Mouse (Mus musculus): ENCODE results near the gene Mfsd5. TPM values are rescaled to one million over a fixed set of nuclear protein-coding genes. Genes with fewer than 3 reads are reported as not detected.

Gene Mfsd5
- polyA plus RNA-seq (2014; fragmentation: Nextera tagmentation; extraction: Ambion mirVana): 63.1 and 64.0 TPM in 2 replicates

- Histone ChIP-seq H3K4me1 (ENCODE audit: insufficient read depth) (0 out of 2 replicates have a peak, but pooled peaks cover 7% of the 10 kb centered on the region), H3K9ac (peak within 1 kb of the TSS; percentile 72), H3K4me3 (ENCODE audit: low read depth, low read length) (peak within 1 kb of the TSS; percentile 83), H3K36me3 (ENCODE audit: insufficient read depth) (peaks cover 22% of the 10 kb centered on the region), H3K27me3 (ENCODE audit: insufficient read depth, low read length) (no peaks in the 10 kb centered on the region), H3K27ac (ENCODE audit: low read depth) (peak within 1 kb of the TSS; percentile 83), H3K4me2 (peak within 1 kb of the TSS; percentile 89), H3K9me3 (ENCODE audit: low read depth, low read length) (no peaks in the 10 kb centered on the region)
- DNase-seq (peak; percentile 97), ATAC-seq (ENCODE audit: insufficient read depth) (peak; percentile 96)
- WGBS: under 1% methylated on average over 65 of the region's 65 CpGs
- TF ChIP-seq CTCF (IDR thresholded peaks at IDR 0.05; ENCODE audit: low read depth): peak; percentile 43
Observed at GRCm38 (mm10) chr15:102279092-102279782, at the start of gene Mfsd5. Gene Mfsd5 (plus strand): TSS chr15:102279454.

- no peak overlapping the region for H3K9ac ChIP-seq
- WGBS: 76% methylated on average over 17 of the region's 17 CpGs
- DNase-seq (no peak), ATAC-seq (ENCODE audit: insufficient read depth) (no peak)
- H3K36me3 ChIP-seq (ENCODE audit: insufficient read depth): peaks cover 16% of the 10 kb centered on the region
- no peaks in the 10 kb centered on the region for H3K27me3 ChIP-seq (ENCODE audit: insufficient read depth, low read length)
- 0 out of 2 replicates have a peak, but pooled peaks cover 4% of the 10 kb centered on the region for H3K4me1 ChIP-seq (ENCODE audit: insufficient read depth)
- no peak overlapping the region for H3K4me3 ChIP-seq (ENCODE audit: low read depth, low read length)
- H3K4me2 ChIP-seq: no peak overlapping the region
- no peak for TF ChIP-seq CTCF (IDR thresholded peaks at IDR 0.05; ENCODE audit: low read depth)
- H3K9me3 ChIP-seq (ENCODE audit: low read depth, low read length): no peaks in the 10 kb centered on the region
- H3K27ac ChIP-seq (ENCODE audit: low read depth): no peak overlapping the region
Observed at GRCm38 (mm10) chr15:102230408-102231321, 48.6 kb upstream of the Mfsd5 start.

- ATAC-seq (ENCODE audit: insufficient read depth): peak; percentile 22; the same call in 1 of the 2 replicates
- Histone ChIP-seq H3K36me3 (ENCODE audit: insufficient read depth) (peaks cover 25% of the 10 kb centered on the region), H3K4me3 (ENCODE audit: low read depth, low read length) (no peak within 1 kb of the TSS), H3K9ac (no peak within 1 kb of the TSS), H3K4me1 (ENCODE audit: insufficient read depth) (0 out of 2 replicates have a peak, but pooled peaks cover 4% of the 10 kb centered on the region), H3K27me3 (ENCODE audit: insufficient read depth, low read length) (no peaks in the 10 kb centered on the region), H3K27ac (ENCODE audit: low read depth) (no peak within 1 kb of the TSS), H3K4me2 (no peak within 1 kb of the TSS), H3K9me3 (ENCODE audit: low read depth, low read length) (no peaks in the 10 kb centered on the region)
- DNase-seq: no peak
- TF ChIP-seq CTCF (IDR thresholded peaks at IDR 0.05; ENCODE audit: low read depth): no peak
- WGBS: 34% methylated on average over 6 of the region's 6 CpGs
Observed at GRCm38 (mm10) chr15:102231748-102232147, 47.5 kb upstream of the Mfsd5 start, which contains the start of gene Itgb7. Gene Itgb7 (minus strand): TSS chr15:102231944.

GRCm38 (mm10) chr15:102232764-102233163 is 46.5 kb upstream of the Mfsd5 start:
- ATAC-seq (ENCODE audit: insufficient read depth) (no peak), DNase-seq (no peak)
- H3K9me3 ChIP-seq (ENCODE audit: low read depth, low read length): no peaks in the 10 kb centered on the region
- no peak overlapping the region for H3K27ac ChIP-seq (ENCODE audit: low read depth)
- H3K36me3 ChIP-seq (ENCODE audit: insufficient read depth): peaks cover 32% of the 10 kb centered on the region
- WGBS: 84% methylated on average over 7 of the region's 7 CpGs
- TF ChIP-seq CTCF (IDR thresholded peaks at IDR 0.05; ENCODE audit: low read depth): no peak
- H3K4me1 ChIP-seq (ENCODE audit: insufficient read depth): 0 out of 2 replicates have a peak, but pooled peaks cover 4% of the 10 kb centered on the region
- no peak overlapping the region for H3K4me3 ChIP-seq (ENCODE audit: low read depth, low read length)
- H3K9ac ChIP-seq: no peak overlapping the region
- H3K4me2 ChIP-seq: no peak overlapping the region
- no peaks in the 10 kb centered on the region for H3K27me3 ChIP-seq (ENCODE audit: insufficient read depth, low read length)

- Histone ChIP-seq H3K4me2 (no peak overlapping the region), H3K27ac (ENCODE audit: low read depth) (no peak overlapping the region), H3K9ac (no peak overlapping the region), H3K27me3 (ENCODE audit: insufficient read depth, low read length) (no peaks in the 10 kb centered on the region), H3K4me3 (ENCODE audit: low read depth, low read length) (no peak overlapping the region), H3K9me3 (ENCODE audit: low read depth, low read length) (no peaks in the 10 kb centered on the region), H3K4me1 (ENCODE audit: insufficient read depth) (0 out of 2 replicates have a peak, but pooled peaks cover 4% of the 10 kb centered on the region), H3K36me3 (ENCODE audit: insufficient read depth) (peaks cover 42% of the 10 kb centered on the region)
- TF ChIP-seq CTCF (IDR thresholded peaks at IDR 0.05; ENCODE audit: low read depth): no peak
- ATAC-seq (ENCODE audit: insufficient read depth) (no peak), DNase-seq (no peak)
- WGBS: 15% methylated on average over 2 of the region's 2 CpGs
Observed at GRCm38 (mm10) chr15:102233896-102234295, 45.4 kb upstream of the Mfsd5 start.

GRCm38 (mm10) chr15:102235371-102236027 is 43.8 kb upstream of the Mfsd5 start:
- Histone ChIP-seq H3K27me3 (ENCODE audit: insufficient read depth, low read length) (no peaks in the 10 kb centered on the region), H3K9me3 (ENCODE audit: low read depth, low read length) (no peaks in the 10 kb centered on the region), H3K4me3 (ENCODE audit: low read depth, low read length) (no peak overlapping the region), H3K27ac (ENCODE audit: low read depth) (peak overlapping the region; percentile 46; the same call in 1 of the 2 replicates), H3K4me2 (peak overlapping the region; percentile 33; the same call in 1 of the 2 replicates), H3K36me3 (ENCODE audit: insufficient read depth) (peaks cover 55% of the 10 kb centered on the region), H3K9ac (peak overlapping the region; percentile 32; the same call in 1 of the 2 replicates), H3K4me1 (ENCODE audit: insufficient read depth) (0 out of 2 replicates have a peak, but pooled peaks cover 4% of the 10 kb centered on the region)
- no peak for TF ChIP-seq CTCF (IDR thresholded peaks at IDR 0.05; ENCODE audit: low read depth)
- WGBS: 24% methylated on average over 21 of the region's 21 CpGs
- DNase-seq (peak; percentile 51), ATAC-seq (ENCODE audit: insufficient read depth) (peak; percentile 39)

Measured in lung, embryonic 14.5 days (tissue).